Mouse (Mus musculus) spleen, adult 2 months (tissue): Measurements from ENCODE around the gene Gfap. TPM values are rescaled to one million over a fixed set of nuclear protein-coding genes. Genes with fewer than 3 reads are reported as not detected.

Source experiments
- DNase-seq, 2 experiments: peaks; one replicate each; pipeline versions ENCODE4 v3.0.0 to v3.0.0-alpha.2; 2012 to 2021; ENCODE audit warnings: low spot score in 2 of 2, low read depth in 1 of 2
- H3K27ac ChIP-seq: fragments of 200-500 bp; 2 replicates; pipeline ENCODE4 v1.5.1; 2012; ENCODE audit warnings: low read length, inconsistent platforms; ENCODE audit not compliant: insufficient read depth
- H3K27me3 ChIP-seq: fragments of 200-500 bp; 2 replicates; pipeline ENCODE4 v1.6.1; 2012; ENCODE audit warnings: mild to moderate bottlenecking, moderate library complexity, low read length, inconsistent platforms; ENCODE audit not compliant: control insufficient read depth, insufficient read depth
- H3K36me3 ChIP-seq: fragments of 200-500 bp; 2 replicates; pipeline ENCODE4 v1.6.1; 2012; ENCODE audit warnings: mild to moderate bottlenecking, low read length, inconsistent platforms; ENCODE audit not compliant: control insufficient read depth, insufficient read depth
- H3K4me1 ChIP-seq: fragments of 200-500 bp; 2 replicates; pipeline ENCODE4 v1.6.1; 2011; ENCODE audit warnings: inconsistent platforms; ENCODE audit not compliant: control insufficient read depth, insufficient read depth, insufficient read length
- H3K4me3 ChIP-seq: fragments of 200-500 bp; 2 replicates; pipeline ENCODE4 v1.5.1; 2011; ENCODE audit warnings: mild to moderate bottlenecking, inconsistent platforms; ENCODE audit not compliant: insufficient read depth, insufficient read length; ENCODE audit errors: extremely low read depth
- CTCF ChIP-seq: fragments of 200-500 bp; IDR thresholded peaks from 2 replicates; pipeline ENCODE4 v1.5.1; 2011; ENCODE audit warnings: mild to moderate bottlenecking, inconsistent platforms; ENCODE audit not compliant: insufficient read depth, insufficient read length, insufficient replicate concordance; ENCODE audit errors: extremely low read depth
- POLR2A ChIP-seq: fragments of 200-500 bp; IDR thresholded peaks from 2 replicates; pipeline ENCODE4 v1.6.1; 2011; ENCODE audit warnings: low read depth, low read length, inconsistent platforms
- WGBS: fragments of 180-500 bp; shearing (Covaris S2); methylation state at CpG from one replicate; pipeline ENCODE4 v1.1.7; 2018; 5-methylcytosine and 5-hydroxymethylcytosine counted together
- polyA plus RNA-seq: library from polyadenylated mRNA; depleted of rRNA; stranded (reverse); fragments of >200 nt; gene quantifications from 2 replicates; pipeline ENCODE4 v1.2.3, GENCODE M21; 2012

Gene Gfap
- polyA plus RNA-seq, 1 experiment: 1.8 TPM

- no peak overlapping the region for H3K4me3 ChIP-seq
Observed at GRCm38 (mm10) chr11:102939024-102939675, 38.4 kb upstream of the Gfap start.

GRCm38 (mm10) chr11:102937529-102938182 is 36.9 kb upstream of the Gfap start:
- H3K4me1 ChIP-seq: no peaks in the 10 kb centered on the region
- DNase-seq: no peak

More at GRCm38 (mm10) chr11:102939024-102939675, 38.4 kb upstream of the Gfap start:
- DNase-seq: no peak
- Histone ChIP-seq H3K27ac (no peak overlapping the region), H3K27me3 (no peaks in the 10 kb centered on the region; the same call in 1 of the 2 replicates), H3K36me3 (no peaks in the 10 kb centered on the region), H3K4me1 (no peaks in the 10 kb centered on the region)
- no peak for TF ChIP-seq POLR2A
- 16% methylated on average over 13 of the region's 13 CpGs for WGBS

GRCm38 (mm10) chr11:102936272-102936671 is 35.6 kb upstream of the Gfap start:
- WGBS: 59% methylated on average over 4 of the region's 4 CpGs

More at GRCm38 (mm10) chr11:102937529-102938182, 36.9 kb upstream of the Gfap start:
- no peaks in the 10 kb centered on the region for H3K36me3 ChIP-seq
- no peak overlapping the region for H3K4me3 ChIP-seq
- no peaks in the 10 kb centered on the region; the same call in 1 of the 2 replicates for H3K27me3 ChIP-seq
- TF ChIP-seq POLR2A (no peak), CTCF (no peak)
- 87% methylated on average over 3 of the region's 3 CpGs for WGBS
- no peak overlapping the region for H3K27ac ChIP-seq

GRCm38 (mm10) chr11:102930672-102931071 is 30.0 kb upstream of the Gfap start:
- H3K4me1 ChIP-seq: no peaks in the 10 kb centered on the region
- H3K36me3 ChIP-seq: no peaks in the 10 kb centered on the region
- 34% methylated on average over 10 of the region's 10 CpGs for WGBS
- no peak overlapping the region for H3K27ac ChIP-seq
- no peak for DNase-seq
- no peak for TF ChIP-seq CTCF
- TF ChIP-seq POLR2A: no peak
- H3K27me3 ChIP-seq: no peaks in the 10 kb centered on the region
- H3K4me3 ChIP-seq: no peak overlapping the region

More at GRCm38 (mm10) chr11:102936272-102936671, 35.6 kb upstream of the Gfap start:
- no peaks in the 10 kb centered on the region; the same call in 1 of the 2 replicates for H3K27me3 ChIP-seq
- no peak for DNase-seq
- no peak overlapping the region for H3K4me3 ChIP-seq
- H3K27ac ChIP-seq: no peak overlapping the region
- H3K36me3 ChIP-seq: no peaks in the 10 kb centered on the region
- TF ChIP-seq CTCF (no peak), POLR2A (no peak)
- no peaks in the 10 kb centered on the region for H3K4me1 ChIP-seq

- H3K36me3 ChIP-seq: no peaks in the 10 kb centered on the region
- WGBS: 4% methylated on average over 10 of the region's 10 CpGs
- peaks cover 2% of the 10 kb centered on the region; the same call in 1 of the 2 replicates for H3K4me1 ChIP-seq
- TF ChIP-seq CTCF: no peak
- DNase-seq: peak; percentile 14 to 42
- H3K27me3 ChIP-seq: no peaks in the 10 kb centered on the region
- H3K4me3 ChIP-seq: peak overlapping the region; percentile 54
- H3K27ac ChIP-seq: peak overlapping the region; percentile 42
Observed at GRCm38 (mm10) chr11:102925351-102925717, 24.6 kb upstream of the Gfap start.

- Histone ChIP-seq H3K27me3 (no peaks in the 10 kb centered on the region), H3K4me1 (peaks cover 2% of the 10 kb centered on the region; the same call in 1 of the 2 replicates), H3K27ac (peak within 1 kb of the TSS; percentile 42), H3K4me3 (peak within 1 kb of the TSS; percentile 78), H3K36me3 (no peaks in the 10 kb centered on the region)
- peak; percentile 88 to 93 for DNase-seq
- TF ChIP-seq POLR2A (no peak), CTCF (no peak)
- under 1% methylated on average over 62 of the region's 62 CpGs for WGBS
Observed at GRCm38 (mm10) chr11:102924557-102925350, 24.0 kb upstream of the Gfap start, which contains the start of gene Kif18b. Gene Kif18b, minus strand, starts transcription at chr11:102925124.
